Mouse (Mus musculus) lung, embryonic 14.5 days (tissue): ENCODE results near the gene Mrps5. TPM values are rescaled to one million over a fixed set of nuclear protein-coding genes. Genes with fewer than 3 reads are reported as not detected.
A peak's percentile ranks its signal among the peaks of the same experiment; 100 is the strongest.

ENCODE experiments used
- ATAC-seq: fragments of 200-750 bp; cut with Nextera tagmentation; 2 replicates; pipeline ENCODE4 v1.8.0; 2017; ENCODE audit warnings: mild to moderate bottlenecking, moderate TSS enrichment, moderate library complexity; ENCODE audit not compliant: insufficient read depth
- DNase-seq: peaks from one replicate; pipeline ENCODE4 v3.0.0-alpha.2; 2015
- H3K27ac ChIP-seq: fragments of 300-500 bp; sonication (generic); 2 replicates; pipeline ENCODE4 v1.5.1; 2014; ENCODE audit warnings: low read depth, mild to moderate bottlenecking, moderate library complexity
- H3K27me3 ChIP-seq: fragments of 300-500 bp; sonication (generic); 2 replicates; pipeline ENCODE4 v1.6.1; 2014; ENCODE audit warnings: low read length, control low read depth; ENCODE audit not compliant: insufficient read depth
- H3K36me3 ChIP-seq: fragments of 300-500 bp; sonication (generic); 2 replicates; pipeline ENCODE4 v1.6.1; 2014; ENCODE audit warnings: control low read depth; ENCODE audit not compliant: insufficient read depth
- H3K4me1 ChIP-seq: fragments of 300-500 bp; sonication (generic); 2 replicates; pipeline ENCODE4 v1.6.1; 2014; ENCODE audit warnings: antibody characterized with exemption, control low read depth; ENCODE audit not compliant: insufficient read depth
- H3K4me2 ChIP-seq: fragments of 300-500 bp; sonication (generic); 2 replicates; pipeline ENCODE4 v1.6.1; 2014; ENCODE audit warnings: mild to moderate bottlenecking
- H3K4me3 ChIP-seq: fragments of 300-500 bp; sonication (generic); 2 replicates; pipeline ENCODE4 v1.5.1; 2014; ENCODE audit warnings: low read depth, low read length
- H3K9ac ChIP-seq: fragments of 300-500 bp; sonication (generic); 2 replicates; pipeline ENCODE4 v1.6.1; 2014
- H3K9me3 ChIP-seq: fragments of 300-500 bp; sonication (generic); 2 replicates; pipeline ENCODE4 v1.6.1; 2016; ENCODE audit warnings: low read depth, low read length, control low read depth
- CTCF ChIP-seq: IDR thresholded peaks from 2 replicates; pipeline ENCODE4 v1.5.1; 2016; ENCODE audit warnings: antibody characterized with exemption, low read depth
- whole genome bisulfite sequencing: fragments of 180-500 bp; shearing (Covaris S2); extraction: QIAGEN DNeasy Blood & Tissue Kit; methylation state at CpG from one replicate; pipeline ENCODE4 v1.1.7; 2014; 5-methylcytosine and 5-hydroxymethylcytosine counted together
- polyA plus RNA-seq: library from polyadenylated mRNA; unstranded; fragments of >200 nt; fragmentation: Nextera tagmentation; extraction: Ambion mirVana; gene quantifications from 2 replicates; pipeline ENCODE4 v1.2.1, GENCODE M21; 2014

Gene Mrps5
- polyA plus RNA-seq, 1 experiment from 2014 or later, result 127 TPM

DNA sequence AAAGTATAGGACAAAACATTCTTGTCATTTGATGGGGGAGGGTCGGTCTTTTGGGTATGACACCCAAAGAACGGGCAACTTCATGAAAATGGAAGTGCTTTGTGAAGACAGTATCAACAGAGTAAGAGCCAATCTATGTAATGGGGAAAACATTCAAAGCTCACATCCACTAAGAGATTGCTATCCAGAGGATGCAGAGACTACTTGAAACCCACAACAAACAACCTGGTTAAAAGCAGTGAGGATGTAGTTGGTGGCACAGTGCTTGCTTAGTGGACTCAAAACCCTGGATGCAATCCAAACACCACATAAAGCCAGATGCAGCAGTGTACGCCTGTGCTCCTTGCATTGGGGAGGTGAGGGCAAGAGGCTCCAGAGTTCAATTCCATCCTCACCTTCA lies 32.3 kb downstream of the Mrps5 start:
- no peaks in the 10 kb centered on the region for H3K4me1 ChIP-seq
- DNase-seq (no peak), ATAC-seq (no peak)
- H3K27me3 ChIP-seq, result no peaks in the 10 kb centered on the region
- no peak overlapping the region for H3K4me2 ChIP-seq
- H3K9me3 ChIP-seq, result no peaks in the 10 kb centered on the region
- no peak overlapping the region for H3K9ac ChIP-seq
- no peak for TF ChIP-seq CTCF
- whole genome bisulfite sequencing, result 77% methylated on average over 3 of the region's 3 CpGs
- H3K36me3 ChIP-seq, result no peaks in the 10 kb centered on the region
- H3K4me3 ChIP-seq, result no peak overlapping the region
- no peak overlapping the region for H3K27ac ChIP-seq

DNA sequence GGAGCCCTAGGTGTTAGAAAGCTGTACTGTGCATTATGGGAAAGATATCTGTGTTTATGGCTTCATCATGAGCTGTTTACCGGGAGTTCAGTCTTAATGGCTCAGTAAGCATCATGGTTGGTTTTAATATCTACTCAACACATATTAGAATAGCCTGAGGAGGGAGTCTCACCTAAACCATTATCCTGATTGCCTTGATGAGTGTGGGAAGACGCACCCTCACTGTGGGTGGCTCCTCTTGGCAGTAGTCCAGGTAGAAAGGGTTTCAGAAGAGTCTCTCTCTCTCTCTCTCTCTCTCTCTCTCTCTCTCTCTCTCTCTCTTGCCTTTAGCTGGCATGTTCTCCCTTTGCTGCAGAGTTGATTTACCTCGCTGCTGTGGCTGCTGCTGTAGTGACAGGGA lies 35.0 kb downstream of the Mrps5 start:
- WGBS, result 40% methylated on average over 3 of the region's 3 CpGs
- Histone ChIP-seq H3K4me3 (no peak overlapping the region), H3K27me3 (no peaks in the 10 kb centered on the region), H3K36me3 (no peaks in the 10 kb centered on the region), H3K4me2 (no peak overlapping the region), H3K9ac (no peak overlapping the region), H3K9me3 (no peaks in the 10 kb centered on the region), H3K4me1 (no peaks in the 10 kb centered on the region), H3K27ac (no peak overlapping the region)
- ATAC-seq (no peak), DNase-seq (no peak)
- no peak for TF ChIP-seq CTCF

DNA sequence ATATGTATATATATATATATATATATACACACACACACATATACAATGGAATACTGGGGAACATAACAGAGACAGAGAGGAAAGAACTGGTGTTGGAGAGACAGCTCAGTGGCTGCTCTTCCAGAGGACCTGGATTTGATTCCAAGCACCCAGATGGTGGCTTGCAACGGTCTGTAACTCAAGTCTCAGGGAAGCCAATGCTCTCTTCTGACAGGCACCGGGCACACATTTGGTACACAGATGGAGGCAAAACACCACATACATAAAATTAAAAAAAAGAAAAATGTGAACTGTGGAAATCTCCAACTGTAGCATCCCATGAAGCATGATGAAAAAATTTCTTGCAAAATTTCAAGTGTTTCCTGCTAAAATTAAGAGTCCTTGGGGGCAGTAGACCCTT lies 37.8 kb downstream of the Mrps5 start:
- H3K4me2 ChIP-seq, result no peak overlapping the region
- no peaks in the 10 kb centered on the region for H3K4me1 ChIP-seq
- no peaks in the 10 kb centered on the region for H3K36me3 ChIP-seq
- no peak for TF ChIP-seq CTCF
- no peak overlapping the region for H3K4me3 ChIP-seq
- DNase-seq, result no peak
- H3K27ac ChIP-seq, result no peak overlapping the region
- no peak for ATAC-seq
- no peaks in the 10 kb centered on the region for H3K9me3 ChIP-seq
- no peaks in the 10 kb centered on the region for H3K27me3 ChIP-seq
- WGBS, result 78% methylated on average over 2 of the region's 2 CpGs
- no peak overlapping the region for H3K9ac ChIP-seq

DNA sequence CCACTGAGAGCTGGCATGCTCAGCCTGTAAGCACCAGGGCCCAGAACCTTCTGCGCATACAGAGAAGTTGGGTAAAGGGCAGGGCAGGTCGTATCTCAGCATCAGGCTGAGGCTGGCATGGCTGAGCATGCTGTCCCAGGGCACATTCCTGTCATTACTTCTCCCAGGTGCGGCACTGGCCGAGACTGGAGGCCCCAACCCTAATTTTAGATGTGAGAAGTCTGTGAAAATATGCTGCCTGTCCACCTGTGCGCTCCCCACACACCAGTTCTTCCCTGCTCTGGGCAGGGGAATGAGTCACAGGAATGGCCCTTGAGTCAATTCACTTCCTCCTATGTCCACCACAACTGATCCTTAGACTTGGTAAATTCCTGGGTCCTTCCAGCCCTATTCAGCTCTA lies 38.6 kb downstream of the Mrps5 start:
- Histone ChIP-seq H3K9me3 (no peaks in the 10 kb centered on the region), H3K9ac (no peak overlapping the region), H3K4me2 (no peak overlapping the region), H3K27me3 (no peaks in the 10 kb centered on the region), H3K4me1 (no peaks in the 10 kb centered on the region), H3K27ac (0 out of 2 replicates have a peak overlapping the region, but pooled peaks have one; percentile 54), H3K36me3 (no peaks in the 10 kb centered on the region), H3K4me3 (no peak overlapping the region)
- ATAC-seq, result no peak
- no peak for TF ChIP-seq CTCF
- 58% methylated on average over 5 of the region's 5 CpGs for WGBS
- DNase-seq, result peak; percentile 7

DNA sequence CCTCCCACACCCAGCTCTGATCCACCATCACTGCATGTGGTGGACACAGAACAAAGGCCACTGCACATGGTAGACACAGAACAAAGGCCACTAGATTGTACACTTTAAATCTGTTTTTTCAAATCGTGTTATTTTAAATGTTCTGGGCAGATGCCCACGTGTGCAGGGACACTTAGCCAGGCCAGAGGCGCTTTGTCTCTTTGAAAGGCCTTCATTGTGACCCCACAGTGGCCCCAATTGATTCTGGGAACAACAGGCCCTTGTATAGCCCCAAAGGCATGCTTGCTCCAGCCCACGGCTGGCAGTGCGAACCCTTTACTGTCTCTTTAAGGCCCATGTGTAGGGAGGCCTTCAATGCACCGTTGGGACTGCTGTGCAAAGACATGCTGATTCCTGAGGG lies 40.3 kb downstream of the Mrps5 start:
- Histone ChIP-seq H3K9me3 (no peaks in the 10 kb centered on the region), H3K4me3 (no peak overlapping the region), H3K36me3 (no peaks in the 10 kb centered on the region), H3K27me3 (no peaks in the 10 kb centered on the region), H3K4me2 (no peak overlapping the region), H3K27ac (no peak overlapping the region), H3K4me1 (no peaks in the 10 kb centered on the region), H3K9ac (no peak overlapping the region)
- DNase-seq, result no peak
- WGBS, result 75% methylated on average over 6 of the region's 6 CpGs
- TF ChIP-seq CTCF, result no peak
- no peak for ATAC-seq

DNA sequence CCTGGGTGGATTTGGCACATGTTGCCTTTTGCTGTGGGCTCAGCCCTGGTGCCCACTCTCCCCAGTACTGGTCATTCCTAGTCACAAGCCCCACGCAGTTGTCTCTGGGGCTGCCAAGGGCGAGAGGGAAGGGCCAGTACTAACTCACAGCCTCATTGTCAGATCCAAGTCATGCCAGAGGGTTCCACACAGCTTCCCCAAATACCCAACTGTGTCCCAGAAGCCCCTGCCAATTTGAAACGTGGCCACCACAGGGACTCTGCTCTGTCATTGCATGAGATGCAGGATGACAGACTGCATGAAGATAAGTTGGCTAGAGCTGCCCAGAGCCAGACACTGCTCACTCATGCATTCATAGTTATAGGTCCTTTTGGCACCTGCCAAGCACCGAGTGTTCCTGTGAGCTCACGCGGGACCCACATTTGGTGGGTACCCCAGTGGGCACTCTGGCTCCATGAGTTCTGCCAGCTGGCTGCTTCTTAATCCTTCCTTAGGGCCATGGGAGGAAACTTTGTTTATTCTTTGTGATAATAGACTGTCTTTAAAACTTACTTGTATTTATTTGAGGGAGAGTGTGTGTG lies 41.1 kb downstream of the Mrps5 start:
- no peak for TF ChIP-seq CTCF
- no peaks in the 10 kb centered on the region for H3K36me3 ChIP-seq
- no peaks in the 10 kb centered on the region for H3K4me1 ChIP-seq
- H3K27ac ChIP-seq, result no peak overlapping the region
- ATAC-seq (no peak), DNase-seq (no peak)
- no peak overlapping the region for H3K4me2 ChIP-seq
- 76% methylated on average over 6 of the region's 6 CpGs for WGBS
- H3K9ac ChIP-seq, result no peak overlapping the region
- H3K27me3 ChIP-seq, result no peaks in the 10 kb centered on the region
- no peak overlapping the region for H3K4me3 ChIP-seq
- no peaks in the 10 kb centered on the region for H3K9me3 ChIP-seq

DNA sequence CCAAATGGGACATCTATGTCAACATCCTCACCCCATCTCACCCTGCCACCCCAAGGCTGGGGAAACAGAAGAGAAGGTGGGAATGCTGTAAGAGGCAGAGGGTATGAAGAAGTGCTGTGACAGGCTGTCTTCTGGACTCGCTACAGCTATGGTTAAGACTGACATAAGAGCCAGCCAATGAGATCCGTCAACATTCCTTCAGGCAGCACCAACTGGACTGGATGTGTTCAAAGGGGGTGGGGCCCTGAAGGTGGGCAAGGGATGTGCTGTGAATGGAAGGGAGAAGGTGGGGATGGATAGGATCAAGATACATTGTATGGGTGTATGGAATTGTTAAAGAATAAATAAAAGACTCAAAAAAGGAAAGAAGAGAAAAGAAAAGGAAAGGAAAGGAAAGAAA lies 45.6 kb downstream of the Mrps5 start:
- no peak for TF ChIP-seq CTCF

DNA sequence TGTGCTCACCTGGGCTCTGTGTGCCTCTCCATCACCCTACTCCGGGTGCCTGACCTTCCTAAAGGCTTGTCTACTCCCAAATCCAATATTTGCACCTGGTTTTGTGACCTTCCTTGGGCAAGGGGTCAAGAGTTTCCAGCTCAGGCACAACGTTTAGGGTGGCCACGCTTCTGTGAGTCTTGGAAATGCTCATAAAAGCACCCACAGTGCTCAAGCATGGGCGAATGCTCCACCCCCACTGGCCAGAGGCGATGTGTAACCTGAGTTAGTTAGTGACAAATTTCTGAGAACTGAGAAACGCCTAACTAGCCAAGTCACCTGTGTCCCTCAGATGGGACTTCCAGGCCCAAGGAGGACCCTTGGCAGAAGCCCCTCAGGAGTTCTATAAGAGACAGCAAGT lies 48.6 kb downstream of the Mrps5 start:
- Histone ChIP-seq H3K4me3 (no peak overlapping the region), H3K27me3 (no peaks in the 10 kb centered on the region), H3K36me3 (no peaks in the 10 kb centered on the region), H3K4me1 (no peaks in the 10 kb centered on the region), H3K9ac (no peak overlapping the region), H3K9me3 (no peaks in the 10 kb centered on the region), H3K4me2 (no peak overlapping the region), H3K27ac (no peak overlapping the region)
- ATAC-seq, result no peak
- WGBS, result 60% methylated on average over 6 of the region's 6 CpGs
- DNase-seq, result no peak
- TF ChIP-seq CTCF, result no peak

More for the DNA sequence above, 45.6 kb downstream of the Mrps5 start:
- no peak overlapping the region for H3K4me3 ChIP-seq
- no peak for DNase-seq
- H3K27me3 ChIP-seq, result no peaks in the 10 kb centered on the region
- no peak for ATAC-seq
- 68% methylated on average over 2 of the region's 2 CpGs for WGBS
- no peak overlapping the region for H3K27ac ChIP-seq
- no peak overlapping the region for H3K4me2 ChIP-seq
- H3K36me3 ChIP-seq, result no peaks in the 10 kb centered on the region
- no peaks in the 10 kb centered on the region for H3K4me1 ChIP-seq
- no peaks in the 10 kb centered on the region for H3K9me3 ChIP-seq
- no peak overlapping the region for H3K9ac ChIP-seq
